Mouse (Mus musculus) stomach, postnatal 0 days (tissue): ENCODE data around the gene Add2.

ENCODE experiments used
- CTCF ChIP-seq: IDR thresholded peaks from 2 replicates; pipeline ENCODE4 v1.5.1; 2016; ENCODE audit warnings: antibody characterized with exemption, low read depth, mild to moderate bottlenecking, moderate library complexity
- EP300 ChIP-seq: optimal IDR thresholded peaks from 2 replicates; pipeline ENCODE3; 2016; ENCODE audit warnings: antibody characterized with exemption

GRCm38 (mm10) chr6:86059151-86059853 is 30.8 kb downstream of the Add2 start:
- no peak for TF ChIP-seq EP300
- no peak for TF ChIP-seq CTCF
